ENCODE assay signal across 9 mouse cellular contexts in the genomic region with DNA sequence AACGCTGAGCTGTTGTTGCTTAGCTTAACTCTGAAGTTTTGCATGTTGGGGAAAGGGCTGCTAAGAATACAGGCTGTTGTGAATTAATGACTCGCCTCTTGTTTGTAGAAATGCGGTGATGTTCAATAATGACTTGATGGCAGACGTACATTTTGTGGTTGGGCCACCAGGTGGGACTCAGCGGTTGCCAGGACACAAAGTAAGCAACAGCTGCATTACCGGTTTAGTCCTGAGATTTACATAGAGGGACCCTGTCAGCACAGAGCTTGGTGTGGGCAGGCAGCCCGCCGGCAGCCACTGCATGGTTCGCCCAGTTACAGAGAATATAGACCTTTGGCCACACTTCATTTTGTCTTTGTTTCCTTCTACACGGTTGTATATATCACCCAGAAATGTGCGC. TPM values are rescaled to one million over a fixed set of nuclear protein-coding genes. Genes with fewer than 3 reads are reported as not detected.
DNase-seq lines count a peak whose midpoint lies in the region; ATAC-seq lines count a peak whose summit lies in the region.
"Had no signal": no experiment of that assay in that cellular context is flagged by ENCODE, and none has a peak within 500 bp of the region (broad histone marks: within the 10 kb centered on the region; RNA-seq: fewer than 3 reads in every experiment).

No protein-coding gene starts in this region.

- WGBS in heart, embryonic 16.5 days = 39% methylated on average over 11 of the region's 11 CpGs

- DNase-seq in heart, adult 11 months = peak; percentile 93
- no peak for DNase-seq in heart, postnatal 25 days (ENCODE audit: low spot score)
- DNase-seq in cerebellum, adult 18-20 months = peak; percentile 42 to 63
- DNase-seq in lung, postnatal 4 days = peak; percentile 40 to 47

- intact Hi-C loops in heart, postnatal 25 days (cut with DNase I) = loop anchor here (1.0 to 10.0 kb wide), 4 partner anchors 22 to 247 kb away; no protein-coding TSS in a partner anchor

- H3K27ac ChIP-seq in heart, embryonic 16.5 days (ENCODE audit: low read length) = peak overlapping the region; percentile 88

- no peaks in the 10 kb centered on the region for H3K27me3 ChIP-seq in heart, embryonic 16.5 days (ENCODE audit: control insufficient read depth, insufficient read depth, low read length)
- H3K27me3 ChIP-seq: CH12.LX had no signal

- H3K4me1 ChIP-seq in heart, embryonic 16.5 days (ENCODE audit: control insufficient read depth, insufficient read depth, low read length) = peaks cover 41% of the 10 kb centered on the region

- H3K4me2 ChIP-seq in heart, embryonic 16.5 days (ENCODE audit: low read depth, low read length) = peak overlapping the region; percentile 78

- H3K36me3 ChIP-seq in heart, embryonic 16.5 days (ENCODE audit: control insufficient read depth, insufficient read depth) = peaks cover 12% of the 10 kb centered on the region; the same call in 1 of the 2 replicates

- H3K9ac ChIP-seq in heart, embryonic 16.5 days (ENCODE audit: low read length) = peak overlapping the region; percentile 72

- no peaks in the 10 kb centered on the region for H3K9me3 ChIP-seq in heart, embryonic 16.5 days (replicated peaks; ENCODE audit: control insufficient read depth, low read length)

- ATAC-seq in heart, embryonic 16.5 days (replicated peaks; ENCODE audit: extremely low read depth, insufficient read depth, low FRiP score) = 0 out of 2 replicates have a peak, but pooled peaks have one; percentile 15
- no peak for ATAC-seq in erythroblast, adult 5-6 weeks (replicated peaks; ENCODE audit: low FRiP score, poor library complexity, severe bottlenecking)
- ATAC-seq in CD4-positive, CD25-positive, alpha-beta regulatory T cell, adult 4 months = no peak
- no peak for ATAC-seq in megakaryocyte progenitor cell, adult 5-6 weeks (replicated peaks; ENCODE audit: poor library complexity)

- H3K4me3 ChIP-seq in heart, embryonic 16.5 days (ENCODE audit: low read length) = peak overlapping the region; percentile 67

RNA-seq across cellular contexts. Expression of a gene that starts 23.3 kb away (rescaled TPM):
- 10 to 100 TPM; 16.2 to 18.6 TPM for total RNA-seq in heart, postnatal 25 days (2021)
- polyA plus RNA-seq in heart, embryonic 16.5 days (2015; fragmentation: Nextera tagmentation; extraction: Ambion mirVana) = 8.9 and 12.0 TPM in 2 replicates
- not detected in 2 replicates for total RNA-seq in erythroblast, adult 5-6 weeks (2015; ENCODE audit: low replicate concordance)
- total RNA-seq in erythroblast, adult 5-6 weeks (2017; ENCODE audit: low replicate concordance) = 0.09 and 0.28 TPM in 2 replicates
- not detected for polyA plus RNA-seq in CD4-positive, CD25-positive, alpha-beta regulatory T cell, adult 4 months (2017; shearing (Covaris generic))
- 3.2 and 3.4 TPM in 2 replicates for total RNA-seq in megakaryocyte progenitor cell, adult 5-6 weeks (2015)
- 2.0 and 2.3 TPM in 2 replicates for total RNA-seq in megakaryocyte progenitor cell, adult 5-6 weeks (2017)
- total RNA-seq: CH12.LX had no signal
